Mouse (Mus musculus): ENCODE measurements around the gene Ctcfl.
"Not testable (repeated sequence)": the region's sequence is repeated elsewhere in the genome, so short reads cannot be mapped to it uniquely, and the experiment has no call there.

- TF ChIP-seq EP300 (IDR thresholded peaks at IDR 0.05; ENCODE audit: insufficient read depth, low read depth, low read length) = not testable (repeated sequence)
- TF ChIP-seq CTCF (IDR thresholded peaks at IDR 0.05) = peak; percentile 52
These were observed 22.0 kb downstream of the Ctcfl start for GRCm38 (mm10) chr2:173097337-173097736.

All from heart, adult 2 months (tissue).